Comparison of ENCODE assay signal across 8 mouse cellular contexts in genomic region chr7:88429786-88430691, GRCm38 (mm10). TPM values are rescaled to one million over a fixed set of nuclear protein-coding genes. Genes with fewer than 3 reads are reported as not detected.
DNase-seq lines count a peak whose midpoint lies in the region; ATAC-seq and TF ChIP-seq lines count a peak whose summit lies in the region.

TSS of gene Rab38 (plus strand) at chr7:88430273.

- H3K27me3 ChIP-seq in G1E (ENCODE audit: insufficient read depth, low read length): peaks cover 5% of the 10 kb centered on the region; the same call in 1 of the 2 replicates
- H3K27me3 ChIP-seq in hindbrain, embryonic 15.5 days: 0 out of 2 replicates have a peak, but pooled peaks cover 7% of the 10 kb centered on the region

- H3K4me2 ChIP-seq in hindbrain, embryonic 15.5 days: peak within 1 kb of the TSS; percentile 85

- intact Hi-C loops in left cerebral cortex, adult 2 months (cut with DNase I): no loop called here

- H3K9ac ChIP-seq in hindbrain, embryonic 15.5 days: peak within 1 kb of the TSS; percentile 28

- no peak; the same call in 1 of the 2 replicates for ATAC-seq in G1E (ENCODE audit: extremely low read depth, insufficient number of reproducible peaks, low FRiP score, poor library complexity, severe bottlenecking)
- ATAC-seq in hindbrain, embryonic 15.5 days (ENCODE audit: low FRiP score, low read depth): peak; percentile 92

- H3K4me1 ChIP-seq in G1E (ENCODE audit: insufficient read depth, low read depth, low read length): no peaks in the 10 kb centered on the region
- peaks cover 5% of the 10 kb centered on the region for H3K4me1 ChIP-seq in hindbrain, embryonic 15.5 days (replicated peaks)

- no peak for DNase-seq in G1E (ENCODE audit: low spot score)
- peak; percentile 42 for DNase-seq in c-Kit-positive CD71-negative TER-119-negative erythroid progenitor cells, embryonic 14.5 days (ENCODE audit: low read depth)
- peak; percentile 2 to 5 for DNase-seq in frontal cortex, postnatal 25 days (ENCODE audit: low spot score in 2 of 2)
- peak; percentile 16 to 29 for DNase-seq in left cerebral cortex, adult 2 months (ENCODE audit: extremely low spot score in 1 of 2, low spot score in 2 of 2)
- peak; percentile 76 for DNase-seq in lung, postnatal 36 days
- peak; percentile 16 for DNase-seq in retina, postnatal 7 days (ENCODE audit: low read depth, low spot score)
- DNase-seq in urinary bladder, postnatal 36 days (ENCODE audit: low spot score in 2 of 2): peak; percentile 39 to 50

- H3K27ac ChIP-seq in hindbrain, embryonic 15.5 days (replicated peaks): no peak within 1 kb of the TSS
- no peak within 1 kb of the TSS for H3K27ac ChIP-seq in left cerebral cortex, adult 2 months

- peak within 1 kb of the TSS; percentile 9; the same call in 1 of the 2 replicates for H3K4me3 ChIP-seq in G1E (ENCODE audit: low read depth, low read length)
- peak within 1 kb of the TSS; percentile 46 for H3K4me3 ChIP-seq in hindbrain, embryonic 15.5 days
- H3K4me3 ChIP-seq in left cerebral cortex, adult 2 months: peak within 1 kb of the TSS; percentile 48

- no peaks in the 10 kb centered on the region for H3K36me3 ChIP-seq in G1E (replicated peaks)
- no peaks in the 10 kb centered on the region for H3K36me3 ChIP-seq in hindbrain, embryonic 15.5 days

- WGBS in hindbrain, embryonic 15.5 days: 1% methylated on average over 35 of the region's 35 CpGs

- H3K9me3 ChIP-seq in G1E (replicated peaks): peaks cover 3% of the 10 kb centered on the region
- H3K9me3 ChIP-seq in hindbrain, embryonic 15.5 days: no peaks in the 10 kb centered on the region

- no peak for TF ChIP-seq CTCF in G1E (IDR thresholded peaks at IDR 0.05; ENCODE audit: low read depth, low read length)
- TF ChIP-seq CTCF in left cerebral cortex, adult 2 months (IDR thresholded peaks at IDR 0.05): no peak

RNA-seq across cellular contexts. Expression of gene Rab38, which starts in this region (rescaled TPM):
- total RNA-seq in G1E (2014; fragmentation: Nextera tagmentation) (not detected in 2 replicates), G1E (2017) (0.12 TPM in 1 of 2 replicates, not detected in the other)
- 0.04 TPM in 1 of 2 replicates, not detected in the other for polyA plus RNA-seq in G1E (2012)
- polyA plus RNA-seq in hindbrain, embryonic 15.5 days (2015; fragmentation: Nextera tagmentation; extraction: Ambion mirVana): 2.0 and 2.9 TPM in 2 replicates
- under 1 TPM; 0.43 to 0.51 TPM for total RNA-seq in left cerebral cortex, adult 2 months (2021)

Comparison
In these comparisons a context has a peak if more than half of its experiments do, and no peak if none do; other contexts are left out.
1. Peak in DNase-seq and H3K4me3 ChIP-seq in left cerebral cortex, adult 2 months; RNA of the gene not detected or under 1 TPM.